Mouse (Mus musculus) limb, embryonic 12.5 days (tissue): ENCODE data around the gene Grk6. TPM values are rescaled to one million over a fixed set of nuclear protein-coding genes. Genes with fewer than 3 reads are reported as not detected.
A peak's percentile ranks its signal among the peaks of the same experiment; 100 is the strongest.

Source experiments
- ATAC-seq: fragments of 200-750 bp; cut with Nextera tagmentation; 2 replicates; pipeline ENCODE4 v1.8.0; 2017; ENCODE audit warnings: low read depth, moderate TSS enrichment; ENCODE audit not compliant: insufficient number of reproducible peaks, insufficient read depth, low FRiP score, low TSS enrichment
- H3K27ac ChIP-seq: fragments of 300-500 bp; sonication (generic); 2 replicates; pipeline ENCODE4 v1.5.1; 2016; ENCODE audit warnings: mild to moderate bottlenecking, moderate library complexity
- H3K27me3 ChIP-seq: fragments of 300-500 bp; sonication (generic); 2 replicates; pipeline ENCODE4 v1.6.1; 2016; ENCODE audit warnings: mild to moderate bottlenecking, moderate library complexity
- H3K36me3 ChIP-seq: fragments of 300-500 bp; sonication (generic); 2 replicates; pipeline ENCODE4 v1.6.1; 2016; ENCODE audit warnings: mild to moderate bottlenecking, moderate library complexity
- H3K4me1 ChIP-seq: fragments of 300-500 bp; sonication (generic); replicated peaks from 2 replicates; pipeline ENCODE4 v1.6.1; 2016
- H3K4me2 ChIP-seq: fragments of 300-500 bp; sonication (generic); 2 replicates; pipeline ENCODE4 v1.6.1; 2016; ENCODE audit warnings: mild to moderate bottlenecking, moderate library complexity
- H3K4me3 ChIP-seq: fragments of 300-500 bp; sonication (generic); replicated peaks from 2 replicates; pipeline ENCODE4 v1.5.1; 2016; ENCODE audit warnings: mild to moderate bottlenecking
- H3K9ac ChIP-seq: fragments of 300-500 bp; sonication (generic); replicated peaks from 2 replicates; pipeline ENCODE4 v1.6.1; 2016; ENCODE audit warnings: mild to moderate bottlenecking, moderate library complexity
- H3K9me3 ChIP-seq: fragments of 300-500 bp; sonication (generic); 2 replicates; pipeline ENCODE4 v1.6.1; 2016; ENCODE audit warnings: mild to moderate bottlenecking, moderate library complexity
- WGBS: fragments of 180-500 bp; shearing (Covaris S2); methylation state at CpG from one replicate; pipeline ENCODE4 v1.1.7; 2016; 5-methylcytosine and 5-hydroxymethylcytosine counted together
- polyA plus RNA-seq: library from polyadenylated mRNA; unstranded; fragments of >200 nt; fragmentation: Nextera tagmentation; extraction: Ambion mirVana; gene quantifications from 2 replicates; pipeline ENCODE4 v1.2.1, GENCODE M21; 2016

Gene Grk6
- polyA plus RNA-seq, 1 experiment from 2014 or later = 66.6 TPM

GRCm38 (mm10) chr13:55449679-55450441 lies 5.0 kb downstream of the Grk6 start:
- no peak for ATAC-seq
- 92% methylated on average over 17 of the region's 17 CpGs for WGBS
- Histone ChIP-seq H3K4me2 (no peak overlapping the region), H3K27me3 (no peaks in the 10 kb centered on the region), H3K36me3 (peaks cover 63% of the 10 kb centered on the region), H3K27ac (no peak overlapping the region), H3K4me1 (peaks cover 21% of the 10 kb centered on the region), H3K9me3 (no peaks in the 10 kb centered on the region), H3K9ac (no peak overlapping the region), H3K4me3 (no peak overlapping the region)

DNA sequence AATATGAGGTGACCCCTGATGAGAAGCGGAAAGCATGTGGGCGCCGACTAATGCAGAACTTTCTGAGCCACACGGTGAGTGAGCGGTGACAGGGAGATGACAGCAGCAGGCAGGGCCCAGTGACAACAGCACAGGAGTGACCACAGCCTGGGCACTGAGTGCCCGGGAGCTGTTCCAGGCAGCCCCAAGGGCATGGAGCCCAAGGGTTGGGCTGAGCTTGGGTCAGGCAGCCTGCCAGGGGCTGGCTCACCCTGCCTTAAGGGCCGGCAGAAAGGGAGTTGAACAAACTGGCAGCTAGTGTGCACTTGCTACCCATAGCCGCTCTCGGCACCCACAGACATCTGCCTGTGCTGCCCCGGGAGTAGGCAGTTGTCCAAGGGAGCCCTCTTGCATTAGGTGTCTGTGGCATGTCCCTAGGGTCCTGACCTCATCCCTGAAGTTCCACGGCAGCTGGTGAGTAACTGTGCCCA lies 5.7 kb downstream of the Grk6 start:
- Histone ChIP-seq H3K4me2 (no peak overlapping the region), H3K27ac (no peak overlapping the region), H3K36me3 (peaks cover 70% of the 10 kb centered on the region), H3K4me1 (peaks cover 21% of the 10 kb centered on the region), H3K4me3 (no peak overlapping the region), H3K9ac (no peak overlapping the region), H3K27me3 (no peaks in the 10 kb centered on the region), H3K9me3 (no peaks in the 10 kb centered on the region)
- no peak for ATAC-seq
- WGBS = 92% methylated on average over 11 of the region's 11 CpGs

- 90% methylated on average over 10 of the region's 10 CpGs for WGBS
- Histone ChIP-seq H3K4me2 (no peak overlapping the region), H3K27me3 (no peaks in the 10 kb centered on the region), H3K27ac (no peak overlapping the region), H3K4me1 (peaks cover 17% of the 10 kb centered on the region), H3K36me3 (peaks cover 77% of the 10 kb centered on the region), H3K9ac (no peak overlapping the region), H3K4me3 (no peak overlapping the region), H3K9me3 (no peaks in the 10 kb centered on the region)
- ATAC-seq = no peak
These were observed 6.4 kb downstream of the Grk6 start for GRCm38 (mm10) chr13:55451296-55451695.

- Histone ChIP-seq H3K9me3 (no peaks in the 10 kb centered on the region), H3K4me1 (peaks cover 10% of the 10 kb centered on the region), H3K4me3 (no peak overlapping the region), H3K27me3 (no peaks in the 10 kb centered on the region), H3K9ac (no peak overlapping the region), H3K36me3 (peaks cover 84% of the 10 kb centered on the region), H3K27ac (no peak overlapping the region), H3K4me2 (no peak overlapping the region)
- WGBS = 96% methylated on average over 16 of the region's 16 CpGs
- no peak for ATAC-seq
These were observed 7.1 kb downstream of the Grk6 start for GRCm38 (mm10) chr13:55451785-55452549.

GRCm38 (mm10) chr13:55462965-55463364 lies 18.1 kb downstream of the Grk6 start:
- no peak for ATAC-seq
- WGBS = 54% methylated on average over 2 of the region's 2 CpGs
- H3K36me3 ChIP-seq = peaks cover 49% of the 10 kb centered on the region
- H3K27ac ChIP-seq = no peak overlapping the region; the same call in 1 of the 2 replicates
- H3K9me3 ChIP-seq = no peaks in the 10 kb centered on the region
- peaks cover 24% of the 10 kb centered on the region for H3K4me1 ChIP-seq
- H3K4me2 ChIP-seq = no peak overlapping the region
- no peak overlapping the region for H3K4me3 ChIP-seq
- no peaks in the 10 kb centered on the region for H3K27me3 ChIP-seq
- no peak overlapping the region for H3K9ac ChIP-seq

GRCm38 (mm10) chr13:55463399-55464026 lies 18.6 kb downstream of the Grk6 start:
- Histone ChIP-seq H3K9me3 (no peaks in the 10 kb centered on the region), H3K9ac (peak overlapping the region; percentile 80), H3K4me2 (peak overlapping the region; percentile 93), H3K4me1 (peaks cover 24% of the 10 kb centered on the region), H3K4me3 (peak overlapping the region; percentile 76), H3K27ac (peak overlapping the region; percentile 89), H3K27me3 (no peaks in the 10 kb centered on the region), H3K36me3 (peaks cover 43% of the 10 kb centered on the region)
- WGBS = 14% methylated on average over 14 of the region's 14 CpGs
- no peak for ATAC-seq

DNA sequence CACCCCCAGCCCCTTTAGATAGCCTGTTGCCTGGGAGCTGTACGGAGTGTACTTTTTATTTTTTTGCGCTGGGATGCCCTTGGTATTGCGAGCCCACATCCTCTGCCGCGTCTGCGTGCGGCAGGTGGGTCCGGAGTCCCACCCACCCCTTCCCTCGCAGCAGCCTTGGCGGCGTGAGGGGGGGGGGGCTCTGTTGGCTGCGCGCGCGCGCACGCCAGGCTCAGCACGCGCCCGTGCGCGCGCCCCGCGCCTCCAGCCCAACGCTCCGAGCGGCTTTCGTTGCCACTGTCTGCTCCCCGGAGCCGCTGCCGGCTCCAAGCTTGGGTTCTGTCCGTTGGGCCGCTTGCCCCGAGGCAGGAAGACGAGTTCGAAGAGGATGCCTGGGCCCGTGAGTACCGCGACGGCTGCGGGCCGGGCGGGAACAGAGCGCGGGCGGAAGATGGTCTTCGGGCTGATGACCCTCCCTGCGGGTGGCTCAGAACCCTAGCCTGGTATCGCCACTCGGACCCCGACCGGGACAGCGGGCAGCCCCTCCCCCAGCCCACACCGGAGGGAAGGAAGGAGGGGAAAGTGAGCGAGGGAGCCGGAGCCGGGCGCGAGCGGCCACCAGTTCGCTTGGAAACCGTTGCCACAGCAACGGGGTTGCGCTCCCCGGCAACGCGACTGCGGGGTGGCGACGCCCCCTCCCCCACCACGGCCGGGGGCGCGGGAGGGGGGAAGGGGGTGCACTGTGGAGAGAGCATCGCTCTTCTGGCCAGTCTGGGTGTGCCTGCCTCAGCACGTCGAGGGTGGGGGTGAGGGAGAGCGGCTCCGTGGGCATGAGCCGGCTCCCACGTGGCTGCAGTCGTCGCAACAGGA lies 19.4 kb downstream of the Grk6 start, which contains the start of gene Prr7:
TSS of gene Prr7 (plus strand) at position 241 of the 858 bp plus-strand sequence.
- peak within 1 kb of the TSS; percentile 80 for H3K9ac ChIP-seq
- peak; percentile 57 for ATAC-seq

DNA sequence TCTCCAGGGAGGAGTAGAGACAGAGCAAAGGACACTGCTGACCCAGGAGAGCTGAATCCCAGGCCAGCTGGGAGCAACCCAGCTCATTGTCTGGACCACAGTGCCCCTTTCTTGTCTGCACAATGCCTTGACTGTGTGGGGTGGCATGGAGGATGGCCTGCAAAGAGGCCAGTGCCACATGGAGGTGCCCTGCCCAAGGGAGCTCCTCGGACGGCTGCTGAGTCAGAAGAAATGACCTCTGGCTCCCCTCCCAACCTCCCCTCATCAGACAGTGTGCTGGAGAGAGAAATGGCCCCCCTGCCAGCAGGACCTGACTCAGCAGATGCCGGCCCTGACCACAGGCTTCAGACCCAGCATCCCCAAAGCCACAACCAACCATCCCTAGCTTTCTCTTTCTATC lies 20.3 kb downstream of the Grk6 start:
- no peak for ATAC-seq
- no peak overlapping the region; the same call in 1 of the 2 replicates for H3K27ac ChIP-seq
- WGBS = 28% methylated on average over 3 of the region's 3 CpGs
- H3K9me3 ChIP-seq = no peaks in the 10 kb centered on the region
- peak overlapping the region; percentile 93 for H3K4me2 ChIP-seq
- peaks cover 27% of the 10 kb centered on the region for H3K36me3 ChIP-seq
- peaks cover 31% of the 10 kb centered on the region for H3K4me1 ChIP-seq
- H3K27me3 ChIP-seq = no peaks in the 10 kb centered on the region
- H3K4me3 ChIP-seq = peak overlapping the region; percentile 76
- H3K9ac ChIP-seq = peak overlapping the region; percentile 80

More for the DNA sequence above, 19.4 kb downstream of the Grk6 start, which contains the start of gene Prr7:
- peak within 1 kb of the TSS; percentile 76 for H3K4me3 ChIP-seq
- H3K27me3 ChIP-seq = no peaks in the 10 kb centered on the region
- peak within 1 kb of the TSS; percentile 89 for H3K27ac ChIP-seq
- under 1% methylated on average over 82 of the region's 84 CpGs for WGBS
- peaks cover 27% of the 10 kb centered on the region for H3K4me1 ChIP-seq
- H3K9me3 ChIP-seq = no peaks in the 10 kb centered on the region
- H3K4me2 ChIP-seq = peak within 1 kb of the TSS; percentile 93
- H3K36me3 ChIP-seq = peaks cover 36% of the 10 kb centered on the region

- H3K4me1 ChIP-seq = peaks cover 34% of the 10 kb centered on the region
- no peak for ATAC-seq
- H3K4me3 ChIP-seq = no peak overlapping the region
- H3K36me3 ChIP-seq = peaks cover 19% of the 10 kb centered on the region
- 0 out of 2 replicates have a peak overlapping the region, but pooled peaks have one; percentile 19 for H3K27ac ChIP-seq
- no peaks in the 10 kb centered on the region for H3K9me3 ChIP-seq
- WGBS = 80% methylated on average over 5 of the region's 5 CpGs
- no peaks in the 10 kb centered on the region for H3K27me3 ChIP-seq
- H3K9ac ChIP-seq = no peak overlapping the region
- peak overlapping the region; percentile 93; the same call in 1 of the 2 replicates for H3K4me2 ChIP-seq
These were observed 21.1 kb downstream of the Grk6 start for GRCm38 (mm10) chr13:55465830-55466440.
